Mouse (Mus musculus) hindbrain, embryonic 12.5 days (tissue): Measurements from ENCODE around the gene Gm13279. TPM values are rescaled to one million over a fixed set of nuclear protein-coding genes. Genes with fewer than 3 reads are reported as not detected.

Source experiments
- polyA plus RNA-seq: library from polyadenylated mRNA; unstranded; fragments of >200 nt; fragmentation: Nextera tagmentation; extraction: Ambion mirVana; gene quantifications from 2 replicates; pipeline ENCODE4 v1.2.1, GENCODE M21; 2016

Gene Gm13279
- polyA plus RNA-seq, 1 experiment from 2014 or later, result not detected

Other genes with a start within 250 kb of the Gm13279 start
- gene Ifna15, start 239.2 kb upstream of the Gm13279 start, polyA plus RNA-seq, result not detected in 2 replicates
- gene Ifna14, start 225.6 kb upstream of the Gm13279 start, polyA plus RNA-seq, result not detected in 2 replicates
- gene Ifna9, start 205.0 kb upstream of the Gm13279 start, polyA plus RNA-seq, result not detected in 2 replicates
- not detected in 2 replicates for gene Ifna12, start 194.0 kb upstream of the Gm13279 start, polyA plus RNA-seq
- gene C87499, start 163.0 kb upstream of the Gm13279 start, polyA plus RNA-seq, result not detected in 2 replicates
- gene Ifna13, start 152.9 kb upstream of the Gm13279 start, polyA plus RNA-seq, result not detected in 2 replicates
- not detected in 2 replicates for gene Ifna16, start 120.5 kb upstream of the Gm13279 start, polyA plus RNA-seq
- gene Ifna2, start 113.5 kb upstream of the Gm13279 start, polyA plus RNA-seq, result not detected in 2 replicates
- not detected in 2 replicates for gene Ifnab, start 106.0 kb upstream of the Gm13279 start, polyA plus RNA-seq
- gene Gm26566, start 75.6 kb upstream of the Gm13279 start, polyA plus RNA-seq, result 1.4 and 1.9 TPM in 2 replicates
- gene Klhl9, start 74.9 kb upstream of the Gm13279 start, polyA plus RNA-seq, result 144 and 152 TPM in 2 replicates
- not detected in 2 replicates for gene Gm13271, start 42.5 kb upstream of the Gm13279 start, polyA plus RNA-seq
- gene Gm13283, start 37.3 kb upstream of the Gm13279 start, polyA plus RNA-seq, result 0.31 and 0.39 TPM in 2 replicates
- gene Gm13290, start 23.6 kb upstream of the Gm13279 start, polyA plus RNA-seq, result not detected in 2 replicates
- not detected in 2 replicates for gene Gm13289, start 20.5 kb upstream of the Gm13279 start, polyA plus RNA-seq
- not detected in 2 replicates for gene Gm13272, start 17.5 kb upstream of the Gm13279 start, polyA plus RNA-seq
- not detected in 2 replicates for gene Ifnz, start 15.3 kb upstream of the Gm13279 start, polyA plus RNA-seq
- 0.62 TPM in 1 of 2 replicates, not detected in the other for gene Gm13276, start 11.7 kb upstream of the Gm13279 start, polyA plus RNA-seq
- not detected in 2 replicates for gene Gm13277, start 8.8 kb upstream of the Gm13279 start, polyA plus RNA-seq
- gene Gm13278, start 5.8 kb upstream of the Gm13279 start, polyA plus RNA-seq, result not detected in 2 replicates
- not detected in 2 replicates for gene Gm13275, start 2.9 kb upstream of the Gm13279 start, polyA plus RNA-seq
- gene Gm13285, start 2.3 kb downstream of the Gm13279 start, polyA plus RNA-seq, result 0.26 and 0.95 TPM in 2 replicates
- gene Gm13287, start 5.9 kb downstream of the Gm13279 start, polyA plus RNA-seq, result not detected in 2 replicates
- not detected in 2 replicates for gene Gm13288, start 8.1 kb downstream of the Gm13279 start, polyA plus RNA-seq
- not detected in 2 replicates for gene Ifna7, start 18.8 kb downstream of the Gm13279 start, polyA plus RNA-seq
- gene Ifna11, start 22.6 kb downstream of the Gm13279 start, polyA plus RNA-seq, result not detected in 2 replicates
- gene Ifna6, start 30.0 kb downstream of the Gm13279 start, polyA plus RNA-seq, result not detected in 2 replicates
- not detected in 2 replicates for gene Ifna5, start 38.1 kb downstream of the Gm13279 start, polyA plus RNA-seq
- gene Ifna4, start 44.5 kb downstream of the Gm13279 start, polyA plus RNA-seq, result not detected in 2 replicates
- not detected in 2 replicates for gene Ifna1, start 52.7 kb downstream of the Gm13279 start, polyA plus RNA-seq
- gene Ifne, start 82.8 kb downstream of the Gm13279 start, polyA plus RNA-seq, result not detected in 2 replicates